In the genomic region with DNA sequence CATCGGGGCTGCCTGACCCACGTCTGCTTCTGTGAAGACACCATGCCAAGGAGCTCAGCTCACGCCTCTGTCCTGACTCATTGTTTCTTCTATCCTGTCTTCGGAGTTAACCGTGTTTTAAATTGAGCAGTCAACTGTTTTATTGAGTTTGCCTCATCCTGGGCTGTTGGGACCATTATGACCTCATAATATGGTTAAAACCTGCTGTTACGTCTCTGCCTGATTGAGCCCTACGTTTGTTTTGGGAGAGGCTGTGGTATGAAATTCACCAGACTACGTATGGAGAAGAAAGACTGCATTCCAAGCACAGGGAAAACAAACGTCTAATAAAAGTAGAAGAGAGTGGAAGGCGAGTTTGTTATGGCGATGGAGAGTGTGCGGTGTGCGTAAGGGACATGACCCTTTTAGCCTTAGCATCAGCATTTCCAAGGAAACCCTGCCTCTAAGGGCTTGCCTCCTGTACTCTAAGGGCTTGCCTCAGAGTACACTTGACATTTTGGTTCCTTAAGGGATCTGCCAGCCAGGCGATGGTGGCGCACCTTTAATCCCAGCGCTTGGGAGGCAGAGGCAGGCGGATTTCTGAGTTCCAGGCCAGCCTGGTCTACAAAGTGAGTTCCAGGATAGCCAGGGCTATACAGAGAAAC, we compare ENCODE assay signal across 8 mouse cellular contexts. TPM values are rescaled to one million over a fixed set of nuclear protein-coding genes. Genes with fewer than 3 reads are reported as not detected.
DNase-seq lines count a peak whose midpoint lies in the region; ATAC-seq and TF ChIP-seq lines count a peak whose summit lies in the region.

No protein-coding gene starts in this region.

- H3K4me1 ChIP-seq in cerebellum, adult 2 months (ENCODE audit: control insufficient read depth, insufficient read depth, low read length) = peaks cover 5% of the 10 kb centered on the region
- H3K4me1 ChIP-seq in forebrain, embryonic 15.5 days = peaks cover 38% of the 10 kb centered on the region
- H3K4me1 ChIP-seq in liver, embryonic 16.5 days (ENCODE audit: control insufficient read depth, low read depth, low read length) = peaks cover 31% of the 10 kb centered on the region

- H3K27me3 ChIP-seq in cerebellum, adult 2 months (ENCODE audit: control insufficient read depth, insufficient read depth, low read length) = no peaks in the 10 kb centered on the region
- H3K27me3 ChIP-seq in forebrain, embryonic 15.5 days = no peaks in the 10 kb centered on the region
- H3K27me3 ChIP-seq in liver, embryonic 16.5 days (ENCODE audit: control insufficient read depth, insufficient read depth, low read depth, low read length) = no peaks in the 10 kb centered on the region

- DNase-seq in cerebellum, adult 2 months = peak; percentile 24 to 31
- DNase-seq in cerebellum, adult 18-20 months = no peak
- peak; percentile 23 for DNase-seq in thymus, postnatal 25 days
- no peak for DNase-seq in gastrocnemius, postnatal 25 days
- DNase-seq in cerebellum, postnatal 36 days = no peak

- ATAC-seq in CD4-positive, CD25-positive, alpha-beta regulatory T cell, adult 4 months = peak; percentile 1
- ATAC-seq in forebrain, embryonic 15.5 days (replicated peaks) = no peak
- no peak for ATAC-seq in liver, embryonic 16.5 days (ENCODE audit: low read depth)

- peaks cover 5% of the 10 kb centered on the region; the same call in 1 of the 2 replicates for H3K36me3 ChIP-seq in forebrain, embryonic 15.5 days
- H3K36me3 ChIP-seq in liver, embryonic 16.5 days (ENCODE audit: control insufficient read depth, insufficient read depth) = peaks cover 9% of the 10 kb centered on the region

- peak overlapping the region; percentile 71 for H3K4me3 ChIP-seq in cerebellum, adult 2 months (replicated peaks; ENCODE audit: insufficient read depth, low read depth, low read length)
- peak overlapping the region; percentile 67 for H3K4me3 ChIP-seq in forebrain, embryonic 15.5 days
- peak overlapping the region; percentile 86 for H3K4me3 ChIP-seq in liver, embryonic 16.5 days (ENCODE audit: low read depth, low read length)

- TF ChIP-seq POLR2A in cerebellum, adult 2 months (IDR thresholded peaks at IDR 0.05; ENCODE audit: borderline replicate concordance, insufficient read depth, low read length) = no peak

- peak overlapping the region; percentile 55 for H3K4me2 ChIP-seq in forebrain, embryonic 15.5 days (replicated peaks)
- peak overlapping the region; percentile 89 for H3K4me2 ChIP-seq in liver, embryonic 16.5 days (ENCODE audit: low read depth, low read length)

- WGBS in cerebellum, adult 2 months = 33% methylated on average over 17 of the region's 17 CpGs
- WGBS in forebrain, embryonic 15.5 days = 34% methylated on average over 17 of the region's 17 CpGs
- WGBS in liver, embryonic 16.5 days (ENCODE audit: insufficient replicate concordance) = 36% methylated on average over 17 of the region's 17 CpGs

- H3K9me3 ChIP-seq in forebrain, embryonic 15.5 days = no peaks in the 10 kb centered on the region
- no peaks in the 10 kb centered on the region for H3K9me3 ChIP-seq in liver, embryonic 16.5 days (replicated peaks; ENCODE audit: control insufficient read depth, low read length)

- TF ChIP-seq CTCF in cerebellum, adult 2 months (IDR thresholded peaks at IDR 0.05; ENCODE audit: borderline replicate concordance, insufficient read depth, low read depth, low read length) = no peak

- peak overlapping the region; percentile 40 for H3K9ac ChIP-seq in forebrain, embryonic 15.5 days (replicated peaks)
- H3K9ac ChIP-seq in liver, embryonic 16.5 days (ENCODE audit: low read depth, low read length) = peak overlapping the region; percentile 84

- H3K27ac ChIP-seq in cerebellum, adult 2 months (ENCODE audit: insufficient read depth, low read length) = peak overlapping the region; percentile 58; the same call in 1 of the 2 replicates
- H3K27ac ChIP-seq in forebrain, embryonic 15.5 days (replicated peaks) = peak overlapping the region; percentile 36
- H3K27ac ChIP-seq in liver, embryonic 16.5 days (ENCODE audit: low read length) = peak overlapping the region; percentile 98

RNA-seq across cellular contexts. Expression of a gene that starts 0.4 kb away (rescaled TPM):
- polyA plus RNA-seq in cerebellum, adult 2 months (2012; rRNA removed) = 109 and 116 TPM in 2 replicates
- 100 to 1,000 TPM; 191 to 247 TPM for polyA plus RNA-seq in CD4-positive, CD25-positive, alpha-beta regulatory T cell, adult 4 months (2017; shearing (Covaris generic))
- polyA plus RNA-seq in forebrain, embryonic 15.5 days (2015; fragmentation: Nextera tagmentation; extraction: Ambion mirVana) = 93.6 and 94.5 TPM in 2 replicates
- polyA plus RNA-seq in liver, embryonic 16.5 days (2015; fragmentation: Nextera tagmentation; extraction: Ambion mirVana) = 15.6 and 16.3 TPM in 2 replicates
- 10 to 100 TPM; 28.2 to 29.1 TPM for total RNA-seq in gastrocnemius, postnatal 25 days (2021)

RNA-seq across cellular contexts. Expression of a gene that starts 31.8 kb away (rescaled TPM):
- polyA plus RNA-seq in cerebellum, adult 2 months (2012; rRNA removed) = 9.5 and 10.8 TPM in 2 replicates
- 10 to 100 TPM; 17.3 to 17.4 TPM for polyA plus RNA-seq in CD4-positive, CD25-positive, alpha-beta regulatory T cell, adult 4 months (2017; shearing (Covaris generic))
- polyA plus RNA-seq in forebrain, embryonic 15.5 days (2015; fragmentation: Nextera tagmentation; extraction: Ambion mirVana) = 8.4 and 9.9 TPM in 2 replicates
- 2.2 TPM in 2 replicates for polyA plus RNA-seq in liver, embryonic 16.5 days (2015; fragmentation: Nextera tagmentation; extraction: Ambion mirVana)
- under 1 TPM in 1 of 2 experiments, not detected in 1; 0.29 TPM for total RNA-seq in gastrocnemius, postnatal 25 days (2021)

RNA-seq across cellular contexts. Expression of a gene that starts 34.7 kb away (rescaled TPM):
- 14.7 and 15.0 TPM in 2 replicates for polyA plus RNA-seq in cerebellum, adult 2 months (2012; rRNA removed)
- polyA plus RNA-seq in CD4-positive, CD25-positive, alpha-beta regulatory T cell, adult 4 months (2017; shearing (Covaris generic)) = 10 to 100 TPM; 11.9 to 37.1 TPM
- polyA plus RNA-seq in forebrain, embryonic 15.5 days (2015; fragmentation: Nextera tagmentation; extraction: Ambion mirVana) = 9.5 and 9.7 TPM in 2 replicates
- polyA plus RNA-seq in liver, embryonic 16.5 days (2015; fragmentation: Nextera tagmentation; extraction: Ambion mirVana) = 4.6 and 6.1 TPM in 2 replicates
- 10 to 100 TPM; 10.1 to 12.5 TPM for total RNA-seq in gastrocnemius, postnatal 25 days (2021)

RNA-seq across cellular contexts. Expression of a gene that starts 41.3 kb away (rescaled TPM):
- polyA plus RNA-seq in cerebellum, adult 2 months (2012; rRNA removed) = not detected in 2 replicates
- polyA plus RNA-seq in CD4-positive, CD25-positive, alpha-beta regulatory T cell, adult 4 months (2017; shearing (Covaris generic)) = not detected
- polyA plus RNA-seq in forebrain, embryonic 15.5 days (2015; fragmentation: Nextera tagmentation; extraction: Ambion mirVana) = 0.23 and 0.90 TPM in 2 replicates
- polyA plus RNA-seq in liver, embryonic 16.5 days (2015; fragmentation: Nextera tagmentation; extraction: Ambion mirVana) = not detected in 2 replicates
- not detected for total RNA-seq in gastrocnemius, postnatal 25 days (2021)

Comparison
In these comparisons a context has a peak if more than half of its experiments do, and no peak if none do; other contexts are left out.
1. DNase-seq: peak in cerebellum, adult 2 months (2 of 2) and thymus, postnatal 25 days (single experiment); none in cerebellum, adult 18-20 months (0 of 2), gastrocnemius, postnatal 25 days (single experiment) and cerebellum, postnatal 36 days (0 of 2).
2. H3K27ac ChIP-seq: peak in every context shown above with its lines; median percentile 98 in liver, embryonic 16.5 days; 58 in cerebellum, adult 2 months; 36 in forebrain, embryonic 15.5 days.
3. Peak in every context shown above with its lines, with median percentiles within 50 percentile points of each other: H3K4me3 ChIP-seq.